Mouse (Mus musculus) liver, adult 2 months (tissue): ENCODE measurements around the gene Rad51ap2. TPM values are rescaled to one million over a fixed set of nuclear protein-coding genes. Genes with fewer than 3 reads are reported as not detected.

ENCODE experiments used
- DNase-seq: peaks from one replicate; pipeline ENCODE4 v3.0.0-alpha.2; 2011; ENCODE audit warnings: low read depth, low spot score; ENCODE audit errors: extremely low read depth
- H3K27ac ChIP-seq: fragments of 200-500 bp; replicated peaks from 2 replicates; pipeline ENCODE4 v1.5.1; 2012; ENCODE audit warnings: low read depth, mild to moderate bottlenecking, control low read depth, inconsistent platforms, low read length; ENCODE audit not compliant: insufficient read depth
- H3K27me3 ChIP-seq: fragments of 200-500 bp; 2 replicates; pipeline ENCODE4 v1.6.1; 2012; ENCODE audit warnings: mild to moderate bottlenecking, moderate library complexity, low read length, inconsistent platforms; ENCODE audit not compliant: control insufficient read depth, insufficient read depth
- H3K36me3 ChIP-seq: fragments of 200-500 bp; 2 replicates; pipeline ENCODE4 v1.6.1; 2012; ENCODE audit warnings: low read length, inconsistent platforms; ENCODE audit not compliant: control insufficient read depth, insufficient read depth
- H3K4me1 ChIP-seq: fragments of 200-500 bp; 2 replicates; pipeline ENCODE4 v1.6.1; 2011; ENCODE audit warnings: low read length; ENCODE audit not compliant: control insufficient read depth, insufficient read depth
- H3K4me3 ChIP-seq: fragments of 200-500 bp; 2 replicates; pipeline ENCODE4 v1.5.1; 2011; ENCODE audit warnings: low read depth, mild to moderate bottlenecking, control low read depth, low read length, moderate library complexity; ENCODE audit not compliant: insufficient read depth
- H3K79me2 ChIP-seq: fragments of 200-500 bp; 2 replicates; pipeline ENCODE4 v1.6.1; 2012; ENCODE audit warnings: inconsistent platforms, mild to moderate bottlenecking, low read length, moderate library complexity; ENCODE audit not compliant: control insufficient read depth, insufficient read depth
- H3K9ac ChIP-seq: fragments of 200-500 bp; 2 replicates; pipeline ENCODE4 v1.6.1; 2012; ENCODE audit warnings: low read depth, mild to moderate bottlenecking, control low read depth, inconsistent platforms, low read length
- CTCF ChIP-seq: fragments of 200-500 bp; IDR thresholded peaks from 2 replicates; pipeline ENCODE4 v1.5.1; 2011; ENCODE audit warnings: low read depth, low read length, control low read depth
- POLR2A ChIP-seq: fragments of 200-500 bp; IDR thresholded peaks from 2 replicates; pipeline ENCODE4 v1.6.1; 2011; ENCODE audit warnings: low read length, control low read depth; ENCODE audit not compliant: insufficient read depth; ENCODE audit errors: extremely low read depth
- WGBS: fragments of 180-500 bp; shearing (Covaris S2); methylation state at CpG from one replicate; pipeline ENCODE4 v1.1.7; 2018; 5-methylcytosine and 5-hydroxymethylcytosine counted together
- polyA plus RNA-seq: library from polyadenylated mRNA; depleted of rRNA; stranded (reverse); fragments of >200 nt; gene quantifications from 2 replicates; pipeline ENCODE4 v1.2.3, GENCODE M21; 2012; rRNA removed
- total RNA-seq: library from RNA; depleted of rRNA; stranded (reverse); fragments of >200 nt; gene quantifications from 2 replicates; pipeline ENCODE4 v1.2.3, GENCODE M21; 2014; rRNA removed

Gene Rad51ap2
- total and polyA plus RNA-seq, 2 experiments, result not detected

- no peak overlapping the region for H3K9ac ChIP-seq
- no peak for DNase-seq
- H3K27me3 ChIP-seq, result peaks cover 7% of the 10 kb centered on the region
- H3K36me3 ChIP-seq, result no peaks in the 10 kb centered on the region
- no peak overlapping the region for H3K4me3 ChIP-seq
- H3K4me1 ChIP-seq, result peaks cover 4% of the 10 kb centered on the region
- no peak overlapping the region for H3K27ac ChIP-seq
- 26% methylated on average over 23 of the region's 23 CpGs for WGBS
- no peaks in the 10 kb centered on the region for H3K79me2 ChIP-seq
- TF ChIP-seq POLR2A (no peak), CTCF (no peak)
Measured at GRCm38 (mm10) chr12:11437907-11438447, 17.9 kb upstream of the Rad51ap2 start.

GRCm38 (mm10) chr12:11454146-11454545 lies 1.7 kb upstream of the Rad51ap2 start:
- H3K4me3 ChIP-seq, result no peak overlapping the region
- no peaks in the 10 kb centered on the region for H3K36me3 ChIP-seq
- TF ChIP-seq POLR2A (no peak), CTCF (no peak)
- no peaks in the 10 kb centered on the region for H3K4me1 ChIP-seq
- no peaks in the 10 kb centered on the region for H3K79me2 ChIP-seq
- H3K9ac ChIP-seq, result no peak overlapping the region
- 66% methylated on average over 5 of the region's 5 CpGs for WGBS
- H3K27me3 ChIP-seq, result no peaks in the 10 kb centered on the region
- no peak for DNase-seq
- H3K27ac ChIP-seq, result no peak overlapping the region

DNA sequence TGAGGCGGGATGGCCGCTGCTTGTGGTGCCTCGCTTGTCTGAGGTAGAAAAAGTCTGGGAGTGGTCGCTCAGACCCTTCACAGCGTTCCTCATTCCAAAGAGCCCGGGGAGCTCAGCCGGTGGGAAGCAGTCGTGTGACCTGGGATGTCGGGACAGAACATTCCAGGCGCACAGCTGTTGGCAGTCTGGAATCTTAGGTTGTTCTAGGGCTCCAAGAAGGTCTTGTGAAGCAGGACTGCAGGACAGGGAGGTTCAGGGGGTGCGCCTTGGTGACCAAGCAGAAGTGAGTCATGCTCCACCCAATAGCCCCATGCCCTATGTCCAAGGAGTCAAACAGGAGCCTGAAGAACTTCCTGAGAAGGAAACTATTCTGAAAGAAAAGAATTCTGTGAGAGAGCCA lies 334 bp downstream of the Rad51ap2 start:
- 6% methylated on average over 11 of the region's 11 CpGs for WGBS
- no peak for TF ChIP-seq POLR2A
- no peak for TF ChIP-seq CTCF
- H3K9ac ChIP-seq, result no peak overlapping the region

DNA sequence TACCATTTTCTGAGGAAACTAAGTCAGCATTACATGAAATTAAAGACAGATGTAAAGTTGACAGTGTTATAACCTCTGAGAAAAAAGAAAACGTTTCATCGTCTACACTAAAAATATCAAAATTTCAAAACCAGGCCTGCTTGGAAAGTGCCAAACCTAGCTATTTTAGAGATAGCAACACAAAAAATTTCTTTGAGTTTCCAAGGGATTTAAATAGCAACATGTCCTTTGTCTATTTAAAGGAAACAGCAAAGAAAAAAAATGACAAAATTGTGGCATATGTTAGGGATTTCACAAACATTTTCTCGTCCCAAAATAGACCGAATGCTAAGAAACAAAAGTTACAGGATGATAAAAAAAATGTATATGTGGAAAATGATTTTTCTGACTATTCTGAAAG lies 753 bp downstream of the Rad51ap2 start:
- 72% methylated on average over 4 of the region's 4 CpGs for WGBS
- Histone ChIP-seq H3K4me3 (no peak overlapping the region), H3K36me3 (no peaks in the 10 kb centered on the region), H3K9ac (no peak overlapping the region), H3K27ac (no peak overlapping the region), H3K27me3 (no peaks in the 10 kb centered on the region), H3K4me1 (no peaks in the 10 kb centered on the region), H3K79me2 (no peaks in the 10 kb centered on the region)
- TF ChIP-seq CTCF (no peak), POLR2A (no peak)
- no peak for DNase-seq

More for the DNA sequence above, 334 bp downstream of the Rad51ap2 start:
- no peak for DNase-seq
- Histone ChIP-seq H3K4me1 (no peaks in the 10 kb centered on the region), H3K27ac (no peak overlapping the region), H3K27me3 (no peaks in the 10 kb centered on the region), H3K79me2 (no peaks in the 10 kb centered on the region), H3K36me3 (no peaks in the 10 kb centered on the region), H3K4me3 (peak overlapping the region; percentile 18; the same call in 1 of the 2 replicates)

Other genes starting within 250 kb of the Rad51ap2 start
- gene Msgn1, start 247.1 kb upstream of the Rad51ap2 start, total RNA-seq, result not detected in 2 replicates
- not detected in 2 replicates for gene Msgn1, start 247.1 kb upstream of the Rad51ap2 start, polyA plus RNA-seq
- gene Gen1, start 190.3 kb upstream of the Rad51ap2 start, total RNA-seq, result 0.74 TPM in 2 replicates
- gene Gen1, start 190.3 kb upstream of the Rad51ap2 start, polyA plus RNA-seq, result 0.05 and 0.14 TPM in 2 replicates
- gene Smc6, start 190.2 kb upstream of the Rad51ap2 start, total RNA-seq, result 21.3 and 22.7 TPM in 2 replicates
- gene Smc6, start 190.2 kb upstream of the Rad51ap2 start, polyA plus RNA-seq, result 1.9 and 2.1 TPM in 2 replicates
- 0.20 TPM in 1 of 2 replicates, not detected in the other for gene Vsnl1, start 19.5 kb upstream of the Rad51ap2 start, total RNA-seq
- gene Vsnl1, start 19.5 kb upstream of the Rad51ap2 start, polyA plus RNA-seq, result not detected in 2 replicates